8 mouse cellular contexts compared by ENCODE assay signal in the genomic region with DNA sequence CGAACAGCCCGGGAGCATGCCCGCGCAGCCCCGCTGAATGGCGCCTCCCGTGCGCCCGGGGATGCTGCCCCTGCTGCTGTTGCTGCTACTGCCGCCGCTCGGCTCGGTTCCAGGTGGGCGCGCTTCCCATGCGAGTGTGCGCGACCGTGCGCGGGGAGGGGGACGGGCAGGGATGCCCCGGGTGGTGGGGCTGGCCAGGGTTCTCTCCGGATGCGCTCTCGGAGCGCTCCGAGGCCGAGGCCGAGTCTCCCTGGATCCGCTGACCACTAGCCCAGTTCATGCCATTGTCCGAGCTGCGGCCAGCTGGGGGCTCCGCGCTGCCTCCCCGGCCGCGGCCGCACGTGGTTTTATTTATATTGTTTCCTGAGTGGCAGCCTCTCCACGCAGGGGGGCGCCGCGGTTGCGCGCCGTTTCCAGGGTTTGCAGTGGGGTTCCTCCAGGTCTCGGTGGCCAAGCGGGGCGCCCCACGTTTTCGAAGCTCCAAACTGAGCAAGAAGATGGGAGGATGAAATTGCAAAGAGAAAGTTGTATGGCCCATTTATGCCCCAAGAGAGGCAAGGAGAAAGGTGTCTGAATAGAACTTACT. TPM values are rescaled to one million over a fixed set of nuclear protein-coding genes. Genes with fewer than 3 reads are reported as not detected.
DNase-seq lines count a peak whose midpoint lies in the region; ATAC-seq lines count a peak whose summit lies in the region.

No protein-coding gene starts in this region.

- peak overlapping the region; percentile 100 for H3K4me2 ChIP-seq in forebrain, embryonic 16.5 days (ENCODE audit: low read length)
- peak overlapping the region; percentile 100 for H3K4me2 ChIP-seq in hindbrain, embryonic 13.5 days
- peak overlapping the region; percentile 96 for H3K4me2 ChIP-seq in midbrain, embryonic 12.5 days (replicated peaks)
- H3K4me2 ChIP-seq in stomach, embryonic 16.5 days (ENCODE audit: low read depth, low read length): peak overlapping the region; percentile 99

- ATAC-seq in forebrain, embryonic 16.5 days: peak; percentile 84
- ATAC-seq in hindbrain, embryonic 13.5 days (ENCODE audit: low FRiP score): peak; percentile 92
- peak; percentile 79 for ATAC-seq in midbrain, embryonic 12.5 days (ENCODE audit: low FRiP score, low read depth)
- ATAC-seq in stomach, embryonic 16.5 days (ENCODE audit: insufficient read depth, low FRiP score): peak; percentile 64

- H3K27me3 ChIP-seq in forebrain, embryonic 16.5 days (replicated peaks; ENCODE audit: control insufficient read depth, insufficient read depth, low read length): peaks cover 25% of the 10 kb centered on the region
- peaks cover 14% of the 10 kb centered on the region for H3K27me3 ChIP-seq in hindbrain, embryonic 13.5 days
- peaks cover 22% of the 10 kb centered on the region for H3K27me3 ChIP-seq in midbrain, embryonic 12.5 days
- peaks cover 8% of the 10 kb centered on the region for H3K27me3 ChIP-seq in stomach, embryonic 16.5 days (ENCODE audit: control insufficient read depth, insufficient read depth, low read length)

- no peaks in the 10 kb centered on the region for H3K36me3 ChIP-seq in forebrain, embryonic 16.5 days (ENCODE audit: control insufficient read depth, insufficient read depth)
- no peaks in the 10 kb centered on the region for H3K36me3 ChIP-seq in hindbrain, embryonic 13.5 days
- H3K36me3 ChIP-seq in midbrain, embryonic 12.5 days: no peaks in the 10 kb centered on the region
- H3K36me3 ChIP-seq in stomach, embryonic 16.5 days (ENCODE audit: control insufficient read depth, insufficient read depth, low read length): no peaks in the 10 kb centered on the region

- no peaks in the 10 kb centered on the region for H3K9me3 ChIP-seq in forebrain, embryonic 16.5 days (ENCODE audit: control insufficient read depth, low read length)
- H3K9me3 ChIP-seq in hindbrain, embryonic 13.5 days: no peaks in the 10 kb centered on the region
- H3K9me3 ChIP-seq in midbrain, embryonic 12.5 days: no peaks in the 10 kb centered on the region
- no peaks in the 10 kb centered on the region for H3K9me3 ChIP-seq in stomach, embryonic 16.5 days (replicated peaks; ENCODE audit: control insufficient read depth, low read length)

- H3K4me3 ChIP-seq in forebrain, embryonic 16.5 days (replicated peaks; ENCODE audit: low read length): peak overlapping the region; percentile 71
- H3K4me3 ChIP-seq in hindbrain, embryonic 13.5 days: peak overlapping the region; percentile 83
- peak overlapping the region; percentile 87 for H3K4me3 ChIP-seq in midbrain, embryonic 12.5 days
- peak overlapping the region; percentile 69 for H3K4me3 ChIP-seq in stomach, embryonic 16.5 days (replicated peaks; ENCODE audit: low read length)

- WGBS in forebrain, embryonic 16.5 days: under 1% methylated on average over 40 of the region's 52 CpGs
- under 1% methylated on average over 51 of the region's 52 CpGs for WGBS in hindbrain, embryonic 13.5 days
- under 1% methylated on average over 50 of the region's 52 CpGs for WGBS in midbrain, embryonic 12.5 days
- WGBS in stomach, embryonic 16.5 days: under 1% methylated on average over 52 of the region's 52 CpGs

- DNase-seq in gastrocnemius, postnatal 10 days: peak; percentile 70
- no peak for DNase-seq in gastrocnemius, adult 18-20 months (ENCODE audit: low spot score)
- peak; percentile 21 for DNase-seq in cerebellum, adult 11-12 months
- peak; percentile 18 to 44 for DNase-seq in left cerebral cortex, adult 9 months (ENCODE audit: low spot score in 2 of 2)

- H3K4me1 ChIP-seq in forebrain, embryonic 16.5 days (replicated peaks; ENCODE audit: control insufficient read depth, insufficient read depth, low read length): peaks cover 16% of the 10 kb centered on the region
- peaks cover 12% of the 10 kb centered on the region for H3K4me1 ChIP-seq in hindbrain, embryonic 13.5 days (replicated peaks)
- peaks cover 41% of the 10 kb centered on the region for H3K4me1 ChIP-seq in midbrain, embryonic 12.5 days
- peaks cover 10% of the 10 kb centered on the region for H3K4me1 ChIP-seq in stomach, embryonic 16.5 days (ENCODE audit: control insufficient read depth, insufficient read depth, low read length)

- no peak overlapping the region for H3K27ac ChIP-seq in forebrain, embryonic 16.5 days (ENCODE audit: low read length)
- peak overlapping the region; percentile 78 for H3K27ac ChIP-seq in hindbrain, embryonic 13.5 days
- H3K27ac ChIP-seq in midbrain, embryonic 12.5 days (replicated peaks): peak overlapping the region; percentile 90
- no peak overlapping the region for H3K27ac ChIP-seq in stomach, embryonic 16.5 days (ENCODE audit: low read length)

- peak overlapping the region; percentile 71 for H3K9ac ChIP-seq in forebrain, embryonic 16.5 days (replicated peaks; ENCODE audit: low read depth, low read length)
- peak overlapping the region; percentile 85 for H3K9ac ChIP-seq in hindbrain, embryonic 13.5 days
- peak overlapping the region; percentile 91 for H3K9ac ChIP-seq in midbrain, embryonic 12.5 days (replicated peaks)
- H3K9ac ChIP-seq in stomach, embryonic 16.5 days (ENCODE audit: low read length): peak overlapping the region; percentile 75

RNA-seq across cellular contexts. Expression of a gene that starts 0.8 kb away (rescaled TPM):
- total RNA-seq in gastrocnemius, postnatal 10 days (2021): under 1 TPM; 0.49 to 0.95 TPM
- under 1 TPM; 0.02 to 0.07 TPM for total RNA-seq in gastrocnemius, adult 18-20 months (2021)
- polyA plus RNA-seq in forebrain, embryonic 16.5 days (2015; fragmentation: Nextera tagmentation; extraction: Ambion mirVana): 0.19 and 0.21 TPM in 2 replicates
- polyA plus RNA-seq in hindbrain, embryonic 13.5 days (2015; fragmentation: Nextera tagmentation; extraction: Ambion mirVana): 0.72 and 0.74 TPM in 2 replicates
- 2.3 and 2.6 TPM in 2 replicates for polyA plus RNA-seq in midbrain, embryonic 12.5 days (2016; fragmentation: Nextera tagmentation; extraction: Ambion mirVana)
- 0.25 and 0.31 TPM in 2 replicates for polyA plus RNA-seq in stomach, embryonic 16.5 days (2015; fragmentation: Nextera tagmentation; extraction: Ambion mirVana)

Comparison
In these comparisons a context has a peak if more than half of its experiments do, and no peak if none do; other contexts are left out.
1. H3K27ac ChIP-seq: peak in hindbrain, embryonic 13.5 days (single experiment) and midbrain, embryonic 12.5 days (single experiment); none in forebrain, embryonic 16.5 days (single experiment) and stomach, embryonic 16.5 days (single experiment).
2. Peak in every context shown above with its lines, with median percentiles within 50 percentile points of each other: ATAC-seq, H3K4me2 ChIP-seq, H3K4me3 ChIP-seq and H3K9ac ChIP-seq.